Mouse (Mus musculus) stomach, embryonic 16.5 days (tissue): ENCODE results near the gene Nosip. TPM values are rescaled to one million over a fixed set of nuclear protein-coding genes. Genes with fewer than 3 reads are reported as not detected.
A peak's percentile ranks its signal among the peaks of the same experiment; 100 is the strongest.

Experiments
- ATAC-seq: fragments of 200-750 bp; cut with Nextera tagmentation; 2 replicates; pipeline ENCODE4 v1.8.0; 2017; ENCODE audit warnings: moderate number of reproducible peaks, moderate TSS enrichment; ENCODE audit not compliant: insufficient read depth, low FRiP score
- H3K27ac ChIP-seq: fragments of 300-500 bp; sonication (generic); 2 replicates; pipeline ENCODE4 v1.5.1; 2014; ENCODE audit warnings: low read length
- H3K27me3 ChIP-seq: fragments of 300-500 bp; sonication (generic); 2 replicates; pipeline ENCODE4 v1.6.1; 2014; ENCODE audit warnings: low read length, control low read depth, mixed read lengths; ENCODE audit not compliant: control insufficient read depth, insufficient read depth
- H3K36me3 ChIP-seq: fragments of 300-500 bp; sonication (generic); 2 replicates; pipeline ENCODE4 v1.6.1; 2014; ENCODE audit warnings: low read length; ENCODE audit not compliant: control insufficient read depth, insufficient read depth
- H3K4me1 ChIP-seq: fragments of 300-500 bp; sonication (generic); 2 replicates; pipeline ENCODE4 v1.6.1; 2014; ENCODE audit warnings: low read length, control low read depth, mixed read lengths; ENCODE audit not compliant: control insufficient read depth, insufficient read depth
- H3K4me2 ChIP-seq: fragments of 300-500 bp; sonication (generic); 2 replicates; pipeline ENCODE4 v1.6.1; 2014; ENCODE audit warnings: low read depth, low read length, mixed read lengths
- H3K4me3 ChIP-seq: fragments of 300-500 bp; sonication (generic); replicated peaks from 2 replicates; pipeline ENCODE4 v1.5.1; 2014; ENCODE audit warnings: mild to moderate bottlenecking, low read length
- H3K9ac ChIP-seq: fragments of 300-500 bp; sonication (generic); 2 replicates; pipeline ENCODE4 v1.6.1; 2014; ENCODE audit warnings: low read length
- H3K9me3 ChIP-seq: fragments of 300-500 bp; sonication (generic); replicated peaks from 2 replicates; pipeline ENCODE4 v1.6.1; 2016; ENCODE audit warnings: low read length, control low read depth; ENCODE audit not compliant: control insufficient read depth
- WGBS: fragments of 180-500 bp; shearing (Covaris S2); extraction: QIAGEN DNeasy Blood & Tissue Kit; methylation state at CpG from one replicate; pipeline ENCODE4 v1.1.7; 2014; 5-methylcytosine and 5-hydroxymethylcytosine counted together
- polyA plus RNA-seq: library from polyadenylated mRNA; unstranded; fragments of >200 nt; fragmentation: Nextera tagmentation; extraction: Ambion mirVana; gene quantifications from 2 replicates; pipeline ENCODE4 v1.2.1, GENCODE M21; 2015

The Nosip gene
- polyA plus RNA-seq, 1 experiment from 2014 or later = 55.7 TPM

- peaks cover 7% of the 10 kb centered on the region; the same call in 1 of the 2 replicates for H3K36me3 ChIP-seq
- H3K9me3 ChIP-seq = no peaks in the 10 kb centered on the region
Measured at GRCm38 (mm10) chr7:45077829-45078228, 15.6 kb downstream of the Nosip start.

GRCm38 (mm10) chr7:45078513-45078912 lies 16.3 kb downstream of the Nosip start:
- H3K4me2 ChIP-seq = no peak overlapping the region
- H3K9me3 ChIP-seq = no peaks in the 10 kb centered on the region
- peaks cover 7% of the 10 kb centered on the region; the same call in 1 of the 2 replicates for H3K36me3 ChIP-seq
- H3K4me3 ChIP-seq = no peak overlapping the region
- H3K9ac ChIP-seq = no peak overlapping the region
- H3K4me1 ChIP-seq = 0 out of 2 replicates have a peak, but pooled peaks cover 3% of the 10 kb centered on the region
- WGBS = 29% methylated on average over 9 of the region's 9 CpGs
- H3K27ac ChIP-seq = no peak overlapping the region
- H3K27me3 ChIP-seq = no peaks in the 10 kb centered on the region
- no peak for ATAC-seq

More at GRCm38 (mm10) chr7:45077829-45078228, 15.6 kb downstream of the Nosip start:
- 0 out of 2 replicates have a peak, but pooled peaks cover 3% of the 10 kb centered on the region for H3K4me1 ChIP-seq
- no peaks in the 10 kb centered on the region for H3K27me3 ChIP-seq
- no peak overlapping the region for H3K4me2 ChIP-seq
- no peak overlapping the region for H3K9ac ChIP-seq
- no peak overlapping the region for H3K27ac ChIP-seq
- WGBS = 84% methylated on average over 2 of the region's 2 CpGs
- ATAC-seq = no peak
- no peak overlapping the region for H3K4me3 ChIP-seq

GRCm38 (mm10) chr7:45079856-45080255 lies 17.6 kb downstream of the Nosip start:
- peaks cover 6% of the 10 kb centered on the region; the same call in 1 of the 2 replicates for H3K36me3 ChIP-seq

GRCm38 (mm10) chr7:45081016-45081415 lies 18.8 kb downstream of the Nosip start:
- H3K27ac ChIP-seq = no peak overlapping the region
- 52% methylated on average over 5 of the region's 5 CpGs for WGBS
- H3K4me3 ChIP-seq = no peak overlapping the region

More at GRCm38 (mm10) chr7:45079856-45080255, 17.6 kb downstream of the Nosip start:
- ATAC-seq = peak; percentile 48; the same call in 1 of the 2 replicates
- H3K9ac ChIP-seq = 0 out of 2 replicates have a peak overlapping the region, but pooled peaks have one; percentile 13
- H3K9me3 ChIP-seq = no peaks in the 10 kb centered on the region
- H3K27me3 ChIP-seq = no peaks in the 10 kb centered on the region
- H3K27ac ChIP-seq = no peak overlapping the region
- WGBS = under 1% methylated on average over 10 of the region's 10 CpGs
- H3K4me2 ChIP-seq = no peak overlapping the region
- 0 out of 2 replicates have a peak, but pooled peaks cover 3% of the 10 kb centered on the region for H3K4me1 ChIP-seq
- H3K4me3 ChIP-seq = no peak overlapping the region

GRCm38 (mm10) chr7:45082401-45083299 lies 20.4 kb downstream of the Nosip start:
- Histone ChIP-seq H3K36me3 (peaks cover 13% of the 10 kb centered on the region), H3K4me2 (peak overlapping the region; percentile 2; the same call in 1 of the 2 replicates), H3K4me1 (0 out of 2 replicates have a peak, but pooled peaks cover 3% of the 10 kb centered on the region), H3K4me3 (no peak overlapping the region), H3K27me3 (no peaks in the 10 kb centered on the region), H3K9ac (no peak overlapping the region), H3K9me3 (no peaks in the 10 kb centered on the region), H3K27ac (peak overlapping the region; percentile 54)
- no peak for ATAC-seq
- 64% methylated on average over 25 of the region's 25 CpGs for WGBS

More at GRCm38 (mm10) chr7:45081016-45081415, 18.8 kb downstream of the Nosip start:
- H3K9ac ChIP-seq = no peak overlapping the region
- H3K36me3 ChIP-seq = peaks cover 7% of the 10 kb centered on the region; the same call in 1 of the 2 replicates
- H3K9me3 ChIP-seq = no peaks in the 10 kb centered on the region
- ATAC-seq = no peak
- H3K27me3 ChIP-seq = no peaks in the 10 kb centered on the region
- H3K4me2 ChIP-seq = no peak overlapping the region
- H3K4me1 ChIP-seq = 0 out of 2 replicates have a peak, but pooled peaks cover 3% of the 10 kb centered on the region

GRCm38 (mm10) chr7:45083300-45083890 lies 21.2 kb downstream of the Nosip start:
- 81% methylated on average over 22 of the region's 22 CpGs for WGBS
- H3K4me1 ChIP-seq = 0 out of 2 replicates have a peak, but pooled peaks cover 3% of the 10 kb centered on the region
- H3K36me3 ChIP-seq = peaks cover 13% of the 10 kb centered on the region
- H3K4me3 ChIP-seq = no peak overlapping the region
- no peak overlapping the region for H3K27ac ChIP-seq
- no peaks in the 10 kb centered on the region for H3K9me3 ChIP-seq
- ATAC-seq = no peak
- H3K9ac ChIP-seq = no peak overlapping the region
- no peak overlapping the region for H3K4me2 ChIP-seq
- H3K27me3 ChIP-seq = no peaks in the 10 kb centered on the region

- Histone ChIP-seq H3K27me3 (no peaks in the 10 kb centered on the region), H3K36me3 (peaks cover 13% of the 10 kb centered on the region), H3K4me2 (no peak overlapping the region), H3K9ac (no peak overlapping the region), H3K27ac (no peak overlapping the region), H3K9me3 (no peaks in the 10 kb centered on the region), H3K4me1 (0 out of 2 replicates have a peak, but pooled peaks cover 3% of the 10 kb centered on the region), H3K4me3 (no peak overlapping the region)
- 81% methylated on average over 4 of the region's 4 CpGs for WGBS
- no peak for ATAC-seq
Measured at GRCm38 (mm10) chr7:45086084-45086483, 23.9 kb downstream of the Nosip start.

- no peak overlapping the region for H3K9ac ChIP-seq
- H3K27ac ChIP-seq = no peak overlapping the region
- 90% methylated on average over 17 of the region's 17 CpGs for WGBS
Measured at GRCm38 (mm10) chr7:45088597-45088996, 26.4 kb downstream of the Nosip start.

More at GRCm38 (mm10) chr7:45088597-45088996, 26.4 kb downstream of the Nosip start:
- Histone ChIP-seq H3K27me3 (no peaks in the 10 kb centered on the region), H3K4me2 (no peak overlapping the region), H3K4me1 (peaks cover 8% of the 10 kb centered on the region), H3K36me3 (peaks cover 13% of the 10 kb centered on the region), H3K9me3 (no peaks in the 10 kb centered on the region), H3K4me3 (no peak overlapping the region)
- no peak for ATAC-seq
